ENCODE assay signal across 1 mouse cellular context in the genomic region with DNA sequence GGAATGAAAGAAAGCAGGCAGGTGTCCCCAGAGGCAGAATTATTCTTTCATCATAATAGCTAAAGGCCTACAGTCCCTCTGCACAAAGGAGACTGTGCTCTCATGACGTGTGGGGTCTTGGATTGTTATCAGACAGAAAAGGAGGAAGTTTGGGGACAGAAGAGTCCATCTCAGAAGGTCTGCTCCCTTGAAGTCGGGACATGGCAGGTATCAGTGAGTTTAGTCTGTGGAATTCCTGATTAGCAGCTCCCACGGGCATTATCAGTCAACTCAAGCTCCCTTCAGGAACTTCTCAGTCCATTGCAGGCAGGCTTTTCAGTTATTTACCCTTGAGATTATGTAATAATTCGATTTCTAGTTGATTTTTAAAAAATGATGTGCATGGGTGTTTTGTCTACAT.
TF ChIP-seq lines count a peak whose summit lies in the region.

No protein-coding gene starts in this region.

TF ChIP-seq in MEL, 35 proteins besides CTCF, POLR2A, EP300 and RAD21:
- TF ChIP-seq TCF12 (IDR thresholded peaks at IDR 0.05; ENCODE audit: low read depth, low read length) (peak; percentile 38; the same call in 1 of the 2 replicates), UBTF (IDR thresholded peaks at IDR 0.05; ENCODE audit: borderline replicate concordance, insufficient read depth, low read depth, low read length) (no peak), ELF1 (IDR thresholded peaks at IDR 0.05; ENCODE audit: low read depth, low read length) (no peak), NELFE (IDR thresholded peaks at IDR 0.05; ENCODE audit: low read depth, low read length) (no peak)
